Mouse (Mus musculus) CD4-positive helper T cell, adult 2 months (primary cell): ENCODE results near the gene Gm47969.
"Not testable (repeated sequence)": the region's sequence is repeated elsewhere in the genome, so short reads cannot be mapped to it uniquely, and the experiment has no call there.

Source experiments
- DNase-seq: peaks from one replicate; pipeline ENCODE4 v3.0.0-alpha.2; 2012; ENCODE audit warnings: low read depth, missing footprints, low spot score

Gm47969 gene

DNA sequence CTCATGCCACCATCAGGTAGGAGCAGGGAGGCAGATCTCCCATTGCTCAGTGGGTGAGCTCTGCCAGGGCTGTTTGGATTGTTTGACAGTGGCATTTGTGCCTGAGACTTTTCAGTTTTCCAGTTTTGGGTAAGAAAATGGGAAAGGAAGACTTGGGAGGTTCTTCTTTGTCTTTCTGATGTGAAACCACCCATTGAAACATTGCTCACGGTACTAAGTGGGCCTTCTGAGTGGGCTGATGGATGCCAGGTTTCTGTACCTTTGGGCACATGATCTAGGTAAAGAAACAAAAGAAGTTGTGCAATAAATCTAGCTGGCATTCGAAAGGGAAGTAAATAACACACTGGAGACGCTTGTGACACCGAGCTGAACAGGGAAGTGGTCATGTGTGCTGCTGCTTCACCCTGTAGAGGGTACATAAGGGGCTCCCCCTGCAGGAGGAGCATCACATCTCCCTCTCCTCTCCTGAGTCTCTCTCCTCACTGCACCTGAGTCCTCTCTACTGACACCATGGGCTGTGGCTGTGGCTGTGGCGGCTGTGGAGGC is at the start of gene Gm47969:
TSS of gene Gm47969 (plus strand) at position 51 of the 546 bp plus-strand sequence.
- no peak for DNase-seq

GRCm38 (mm10) chr1:83000306-83000705 is 44.4 kb upstream of the Gm47969 start, which contains the start of gene Gm47959:
Gm47959 (plus strand) TSS chr1:83000548.
- DNase-seq, result not testable (repeated sequence)

DNA sequence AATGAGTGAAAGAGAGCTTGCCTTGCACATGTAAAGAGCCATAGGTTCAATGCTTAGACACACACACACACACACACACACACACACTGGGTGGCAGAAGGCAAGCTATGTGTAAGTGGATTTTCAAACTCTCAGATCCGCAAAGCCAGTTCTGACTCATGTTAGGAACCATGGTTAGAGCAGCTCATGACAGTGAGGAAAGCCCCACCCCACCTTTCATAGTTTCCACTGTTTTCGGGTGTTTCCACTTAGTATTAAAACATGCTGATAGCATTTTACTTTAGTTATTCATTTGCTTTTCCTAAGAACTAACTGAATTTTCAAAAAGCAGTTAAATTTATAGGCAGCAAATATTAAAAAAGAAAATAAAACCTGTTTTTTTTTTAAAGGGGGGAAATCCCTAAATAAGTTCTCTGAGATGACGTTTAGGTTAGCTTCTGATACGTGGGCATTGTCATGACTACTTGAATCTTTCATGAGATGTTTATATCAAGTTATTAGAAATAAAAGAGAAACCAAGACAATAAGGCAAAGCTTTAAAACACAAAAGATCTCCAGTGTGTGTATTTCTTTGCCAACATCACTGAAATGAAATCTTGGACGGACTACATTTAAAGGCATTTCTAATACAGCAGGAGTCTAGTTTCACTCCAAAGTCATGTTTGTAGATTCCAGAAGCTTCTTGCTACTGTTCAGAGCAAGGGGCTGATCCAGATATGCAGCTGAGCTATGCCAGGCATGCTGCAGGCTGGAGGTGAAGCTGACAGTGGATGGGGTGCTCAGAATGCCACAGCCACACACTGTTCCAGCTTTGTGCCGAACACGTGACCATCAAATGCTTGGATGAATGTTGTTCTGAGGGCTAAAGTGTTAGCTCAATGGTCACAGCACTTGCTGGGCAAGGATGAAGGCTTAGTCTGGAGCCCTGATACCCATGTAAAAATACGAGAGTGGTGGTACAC is 38.2 kb upstream of the Gm47969 start:
- DNase-seq, result peak; percentile 78

- no peak for DNase-seq
These were observed 37.3 kb upstream of the Gm47969 start for GRCm38 (mm10) chr1:83007471-83007870.

GRCm38 (mm10) chr1:83014477-83014876 is 30.3 kb upstream of the Gm47969 start:
- no peak for DNase-seq

DNA sequence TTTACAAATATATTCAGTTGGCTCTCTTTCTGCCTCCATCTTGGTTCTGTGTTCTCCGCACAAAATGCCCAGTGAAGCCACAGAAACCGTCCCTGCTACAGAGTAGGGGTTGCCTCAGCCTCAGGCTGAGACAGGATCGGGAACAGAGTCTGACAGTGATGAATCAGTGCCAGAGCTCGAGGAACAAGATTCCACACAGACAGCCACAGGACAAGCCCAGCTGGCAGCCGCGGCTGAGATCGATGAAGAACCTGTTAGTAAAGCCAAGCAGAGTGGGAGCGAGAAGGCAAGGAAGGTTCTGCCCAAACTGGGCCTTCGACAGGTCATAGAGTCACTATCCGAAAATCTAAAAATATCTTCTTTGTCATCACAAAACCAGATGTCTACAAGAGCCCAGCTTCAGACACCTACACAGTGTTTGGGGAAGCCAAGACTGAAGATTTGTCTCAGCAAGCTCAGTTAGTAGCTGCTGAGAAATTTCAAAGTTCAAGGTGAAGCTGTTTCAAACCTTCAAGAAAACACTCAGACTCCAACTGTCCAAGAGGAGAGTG is 29.3 kb upstream of the Gm47969 start:
- no peak for DNase-seq

GRCm38 (mm10) chr1:83016556-83016955 is 28.2 kb upstream of the Gm47969 start:
- DNase-seq, result no peak

GRCm38 (mm10) chr1:83031950-83032349 is 12.8 kb upstream of the Gm47969 start:
- no peak for DNase-seq

GRCm38 (mm10) chr1:83032508-83032907 is 12.2 kb upstream of the Gm47969 start:
- no peak for DNase-seq

DNA sequence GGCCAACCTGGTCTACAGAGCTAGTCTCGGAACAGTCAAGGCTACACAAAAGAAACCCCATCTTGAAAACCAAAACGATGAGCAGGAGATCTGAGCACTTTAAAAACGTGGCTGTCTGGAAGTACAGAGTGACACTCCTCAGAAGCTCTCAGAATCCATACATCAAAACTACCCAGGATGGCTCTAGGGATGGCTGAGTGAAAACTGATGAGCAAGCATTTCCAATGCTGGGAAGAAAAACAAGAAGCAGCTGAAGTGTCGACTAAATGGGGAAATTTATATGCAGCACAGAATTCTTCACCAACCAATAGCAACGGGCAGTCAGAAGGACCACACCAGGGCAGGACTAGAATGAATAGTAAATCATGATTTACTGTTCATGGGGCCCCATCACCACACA is 10.2 kb upstream of the Gm47969 start:
- no peak for DNase-seq

DNA sequence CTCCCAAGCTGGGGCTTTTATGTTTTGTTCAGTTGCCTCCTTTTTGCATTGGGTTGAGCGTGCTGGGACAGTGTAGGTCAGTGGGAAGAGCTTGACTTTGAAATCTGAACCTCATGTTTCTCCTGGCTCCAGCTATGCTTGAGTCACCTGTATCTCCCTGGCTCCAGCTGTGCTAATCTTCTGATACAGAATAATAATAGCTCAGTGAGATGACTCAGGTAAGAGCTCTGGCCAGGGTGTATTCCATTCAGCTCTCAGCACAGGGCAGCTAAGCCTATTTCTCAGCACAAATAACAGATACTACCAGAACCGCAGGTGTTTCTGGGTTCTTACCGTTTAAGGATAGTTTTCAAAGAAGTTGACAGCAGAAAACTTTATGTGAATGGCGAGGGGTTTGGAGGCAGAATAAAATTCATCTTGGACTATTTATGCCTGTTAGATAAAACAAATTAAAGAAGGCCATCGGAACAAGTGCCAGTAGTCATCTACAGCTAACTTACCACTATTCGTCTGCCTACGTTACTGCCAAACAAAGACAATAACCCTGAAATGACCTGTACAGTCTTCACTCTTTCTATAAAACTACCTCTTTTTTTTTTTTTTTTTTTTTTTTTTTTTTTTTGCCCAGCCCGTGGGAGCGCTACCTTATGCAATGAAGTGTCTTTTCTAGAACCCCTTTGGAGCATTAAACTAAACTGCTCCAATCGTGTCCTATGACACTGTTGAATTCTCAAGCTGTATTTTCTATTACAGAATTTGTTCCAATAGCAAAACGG is 7.7 kb upstream of the Gm47969 start:
- DNase-seq, result no peak

- no peak for DNase-seq
These were observed 6.5 kb upstream of the Gm47969 start, which contains the start of gene Slc19a3 for GRCm38 (mm10) chr1:83038109-83038672. Slc19a3 (minus strand) TSS chr1:83038448.

DNA sequence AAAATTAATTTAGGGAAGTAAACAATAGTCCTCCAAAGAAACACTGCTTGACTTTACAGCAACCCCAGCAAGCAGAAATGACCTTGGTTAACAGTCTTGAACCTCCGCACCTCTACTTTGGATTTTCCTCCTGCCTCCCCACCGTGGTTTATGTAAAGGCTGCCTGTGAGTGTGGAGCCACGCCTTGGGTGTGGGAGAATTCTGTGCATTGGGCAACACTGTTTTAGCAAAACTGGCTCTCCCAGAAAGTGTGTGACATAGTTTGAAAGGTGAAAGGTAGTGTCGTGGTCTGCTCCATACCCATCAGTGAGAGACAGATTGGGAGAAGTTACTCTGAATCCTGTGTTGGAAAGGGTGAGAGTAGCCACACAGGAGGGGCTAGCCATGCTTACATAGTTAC is 5.7 kb upstream of the Gm47969 start:
- DNase-seq, result no peak

DNA sequence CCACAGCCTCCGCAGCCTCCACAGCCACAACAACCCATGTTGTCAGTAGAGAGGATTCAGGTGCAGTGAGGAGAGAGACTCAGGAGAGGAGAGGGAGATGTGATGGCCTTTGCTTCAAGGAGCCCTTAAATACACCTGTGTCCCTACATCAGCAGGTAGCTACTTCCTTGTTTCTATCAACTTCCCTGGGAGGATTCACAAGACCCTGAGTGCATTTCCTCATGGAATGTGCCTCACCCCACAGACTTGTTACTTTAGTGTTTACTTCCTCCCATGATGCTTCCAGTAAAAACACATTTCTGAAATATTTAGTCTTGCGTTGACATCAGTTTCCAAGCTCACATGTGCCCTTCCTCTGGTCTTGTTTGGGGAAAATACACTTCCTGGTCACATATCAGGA is 2.4 kb upstream of the Gm47969 start, which contains the start of gene Krtap28-10:
TSS of gene Krtap28-10 (minus strand) at position 101 of the 400 bp plus-strand sequence.
- DNase-seq, result no peak

- no peak for DNase-seq
These were observed 13.7 kb downstream of the Gm47969 start for GRCm38 (mm10) chr1:83058481-83058880.

GRCm38 (mm10) chr1:83059278-83059677 is 14.5 kb downstream of the Gm47969 start, which contains the start of gene A030005K14Rik:
A030005K14Rik (minus strand) TSS chr1:83059378.
- no peak for DNase-seq

GRCm38 (mm10) chr1:83060643-83061042 is 15.9 kb downstream of the Gm47969 start, which contains the start of gene Krtap28-13:
Krtap28-13 (plus strand) TSS chr1:83060930.
- no peak for DNase-seq

DNA sequence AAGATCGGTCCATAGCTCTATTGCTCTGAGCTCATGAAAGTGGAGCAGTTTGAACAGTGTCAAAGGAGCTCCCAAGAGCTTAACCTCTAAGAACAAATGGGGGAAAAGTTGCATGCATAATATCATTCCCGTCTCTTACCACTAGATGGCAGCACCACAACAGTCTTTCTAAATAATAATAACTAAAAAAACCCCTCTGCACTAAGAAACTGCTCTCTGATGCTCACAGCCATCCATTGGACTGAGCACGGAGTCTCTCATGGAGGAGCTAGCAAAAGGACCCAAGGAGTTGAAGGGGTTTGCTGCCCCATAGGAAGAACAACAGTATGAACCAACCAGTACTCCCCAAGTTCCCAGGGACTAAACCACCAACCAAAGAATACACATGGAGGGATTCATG is 20.1 kb downstream of the Gm47969 start:
- peak; percentile 16 for DNase-seq

- DNase-seq, result no peak
These were observed 21.8 kb downstream of the Gm47969 start for GRCm38 (mm10) chr1:83066577-83066976.

GRCm38 (mm10) chr1:83067205-83067604 is 22.5 kb downstream of the Gm47969 start:
- DNase-seq, result no peak
